Mouse (Mus musculus): ENCODE data around the gene Hist1h2br. TPM values are rescaled to one million over a fixed set of nuclear protein-coding genes. Genes with fewer than 3 reads are reported as not detected.

Hist1h2br gene
- total RNA-seq, 2 experiments from 2014 or later = 215 to 261 TPM

Other genes starting within 250 kb of the Hist1h2br start
- not detected in 2 replicates for gene Olfr1362, start 219.7 kb upstream of the Hist1h2br start, total RNA-seq (2015; ENCODE audit: low replicate concordance)
- not detected in 2 replicates for gene Olfr1362, start 219.7 kb upstream of the Hist1h2br start, total RNA-seq (2017; ENCODE audit: low replicate concordance)
- gene Olfr11, start 191.2 kb upstream of the Hist1h2br start, total RNA-seq (2015; ENCODE audit: low replicate concordance) = not detected in 2 replicates
- gene Olfr11, start 191.2 kb upstream of the Hist1h2br start, total RNA-seq (2017; ENCODE audit: low replicate concordance) = not detected in 2 replicates
- gene Olfr1361, start 170.4 kb upstream of the Hist1h2br start, total RNA-seq (2015; ENCODE audit: low replicate concordance) = not detected in 2 replicates
- not detected in 2 replicates for gene Olfr1361, start 170.4 kb upstream of the Hist1h2br start, total RNA-seq (2017; ENCODE audit: low replicate concordance)
- gene Olfr1360, start 156.3 kb upstream of the Hist1h2br start, total RNA-seq (2015; ENCODE audit: low replicate concordance) = not detected in 2 replicates
- gene Olfr1360, start 156.3 kb upstream of the Hist1h2br start, total RNA-seq (2017; ENCODE audit: low replicate concordance) = not detected in 2 replicates
- not detected in 2 replicates for gene Olfr1359, start 135.6 kb upstream of the Hist1h2br start, total RNA-seq (2015; ENCODE audit: low replicate concordance)
- 0.34 and 0.42 TPM in 2 replicates for gene Olfr1359, start 135.6 kb upstream of the Hist1h2br start, total RNA-seq (2017; ENCODE audit: low replicate concordance)
- 91.5 and 110 TPM in 2 replicates for gene Hist1h2bl, start 117.6 kb upstream of the Hist1h2br start, total RNA-seq (2015; ENCODE audit: low replicate concordance)
- gene Hist1h2bl, start 117.6 kb upstream of the Hist1h2br start, total RNA-seq (2017; ENCODE audit: low replicate concordance) = 213 and 268 TPM in 2 replicates
- gene Hist1h2ai, start 117.3 kb upstream of the Hist1h2br start, total RNA-seq (2015; ENCODE audit: low replicate concordance) = 6.1 TPM in 1 of 2 replicates, not detected in the other
- gene Hist1h2ai, start 117.3 kb upstream of the Hist1h2br start, total RNA-seq (2017; ENCODE audit: low replicate concordance) = 1,027 and 1,342 TPM in 2 replicates
- 16.7 TPM in 1 of 2 replicates, not detected in the other for gene Hist1h3h, start 116.1 kb upstream of the Hist1h2br start, total RNA-seq (2015; ENCODE audit: low replicate concordance)
- 69.1 and 159 TPM in 2 replicates for gene Hist1h3h, start 116.1 kb upstream of the Hist1h2br start, total RNA-seq (2017; ENCODE audit: low replicate concordance)
- gene Hist1h2bm, start 111.7 kb upstream of the Hist1h2br start, total RNA-seq (2015; ENCODE audit: low replicate concordance) = 65.8 and 82.8 TPM in 2 replicates
- 254 and 277 TPM in 2 replicates for gene Hist1h2bm, start 111.7 kb upstream of the Hist1h2br start, total RNA-seq (2017; ENCODE audit: low replicate concordance)
- not detected in 2 replicates for gene Hist1h4j, start 98.7 kb upstream of the Hist1h2br start, total RNA-seq (2015; ENCODE audit: low replicate concordance)
- gene Hist1h4j, start 98.7 kb upstream of the Hist1h2br start, total RNA-seq (2017; ENCODE audit: low replicate concordance) = 148 and 152 TPM in 2 replicates
- 10.4 and 16.9 TPM in 2 replicates for gene Hist1h4k, start 83.2 kb upstream of the Hist1h2br start, total RNA-seq (2015; ENCODE audit: low replicate concordance)
- 714 and 903 TPM in 2 replicates for gene Hist1h4k, start 83.2 kb upstream of the Hist1h2br start, total RNA-seq (2017; ENCODE audit: low replicate concordance)
- gene Hist1h2ak, start 79.9 kb upstream of the Hist1h2br start, total RNA-seq (2015; ENCODE audit: low replicate concordance) = 39.2 and 75.4 TPM in 2 replicates
- 730 and 899 TPM in 2 replicates for gene Hist1h2ak, start 79.9 kb upstream of the Hist1h2br start, total RNA-seq (2017; ENCODE audit: low replicate concordance)
- 229 and 365 TPM in 2 replicates for gene Hist1h2bn, start 79.6 kb upstream of the Hist1h2br start, total RNA-seq (2015; ENCODE audit: low replicate concordance)
- gene Hist1h2bn, start 79.6 kb upstream of the Hist1h2br start, total RNA-seq (2017; ENCODE audit: low replicate concordance) = 952 and 1,236 TPM in 2 replicates
- gene Hist1h1b, start 53.1 kb upstream of the Hist1h2br start, total RNA-seq (2015; ENCODE audit: low replicate concordance) = 491 and 530 TPM in 2 replicates
- gene Hist1h1b, start 53.1 kb upstream of the Hist1h2br start, total RNA-seq (2017; ENCODE audit: low replicate concordance) = 1,333 and 2,653 TPM in 2 replicates
- gene Hist1h3i, start 50.4 kb upstream of the Hist1h2br start, total RNA-seq (2015; ENCODE audit: low replicate concordance) = 143 and 204 TPM in 2 replicates
- gene Hist1h3i, start 50.4 kb upstream of the Hist1h2br start, total RNA-seq (2017; ENCODE audit: low replicate concordance) = 142 and 186 TPM in 2 replicates
- gene Hist1h2an, start 46.5 kb upstream of the Hist1h2br start, total RNA-seq (2015; ENCODE audit: low replicate concordance) = not detected in 2 replicates
- 456 and 497 TPM in 2 replicates for gene Hist1h2an, start 46.5 kb upstream of the Hist1h2br start, total RNA-seq (2017; ENCODE audit: low replicate concordance)
- 4.4 and 5.8 TPM in 2 replicates for gene Hist1h2bp, start 46.3 kb upstream of the Hist1h2br start, total RNA-seq (2015; ENCODE audit: low replicate concordance)
- gene Hist1h2bp, start 46.3 kb upstream of the Hist1h2br start, total RNA-seq (2017; ENCODE audit: low replicate concordance) = 33.7 and 47.3 TPM in 2 replicates
- 197 and 261 TPM in 2 replicates for gene Hist1h2bq, start 23.5 kb upstream of the Hist1h2br start, total RNA-seq (2015; ENCODE audit: low replicate concordance)
- gene Hist1h2bq, start 23.5 kb upstream of the Hist1h2br start, total RNA-seq (2017; ENCODE audit: low replicate concordance) = 24.3 and 156 TPM in 2 replicates
- 63.1 and 86.1 TPM in 2 replicates for gene Hist1h2ao, start 23.3 kb upstream of the Hist1h2br start, total RNA-seq (2015; ENCODE audit: low replicate concordance)
- gene Hist1h2ao, start 23.3 kb upstream of the Hist1h2br start, total RNA-seq (2017; ENCODE audit: low replicate concordance) = 517 TPM in 1 of 2 replicates, not detected in the other
- gene Hist1h4m, start 22.0 kb upstream of the Hist1h2br start, total RNA-seq (2015; ENCODE audit: low replicate concordance) = 71.7 and 77.6 TPM in 2 replicates
- 860 and 1,014 TPM in 2 replicates for gene Hist1h4m, start 22.0 kb upstream of the Hist1h2br start, total RNA-seq (2017; ENCODE audit: low replicate concordance)
- gene Hist1h4n, start 1.5 kb upstream of the Hist1h2br start, total RNA-seq (2015; ENCODE audit: low replicate concordance) = 6.9 and 21.5 TPM in 2 replicates
- 699 and 712 TPM in 2 replicates for gene Hist1h4n, start 1.5 kb upstream of the Hist1h2br start, total RNA-seq (2017; ENCODE audit: low replicate concordance)
- gene Hist1h2ap, start 236 bp upstream of the Hist1h2br start, total RNA-seq (2015; ENCODE audit: low replicate concordance) = 40.2 and 52.7 TPM in 2 replicates
- 924 and 2,814 TPM in 2 replicates for gene Hist1h2ap, start 236 bp upstream of the Hist1h2br start, total RNA-seq (2017; ENCODE audit: low replicate concordance)
- gene Zfp184, start 111.4 kb downstream of the Hist1h2br start, total RNA-seq (2015; ENCODE audit: low replicate concordance) = 0.19 and 2.9 TPM in 2 replicates
- 0.34 and 2.5 TPM in 2 replicates for gene Zfp184, start 111.4 kb downstream of the Hist1h2br start, total RNA-seq (2017; ENCODE audit: low replicate concordance)
- not detected in 2 replicates for gene Pom121l2, start 147.5 kb downstream of the Hist1h2br start, total RNA-seq (2015; ENCODE audit: low replicate concordance)
- not detected in 2 replicates for gene Pom121l2, start 147.5 kb downstream of the Hist1h2br start, total RNA-seq (2017; ENCODE audit: low replicate concordance)
- gene Prss16, start 176.0 kb downstream of the Hist1h2br start, total RNA-seq (2015; ENCODE audit: low replicate concordance) = 2.7 and 6.3 TPM in 2 replicates
- 1.8 and 2.2 TPM in 2 replicates for gene Prss16, start 176.0 kb downstream of the Hist1h2br start, total RNA-seq (2017; ENCODE audit: low replicate concordance)
- gene Hist1h2ah, start 201.8 kb downstream of the Hist1h2br start, total RNA-seq (2015; ENCODE audit: low replicate concordance) = 2.5 TPM in 1 of 2 replicates, not detected in the other
- gene Hist1h2ah, start 201.8 kb downstream of the Hist1h2br start, total RNA-seq (2017; ENCODE audit: low replicate concordance) = 462 and 930 TPM in 2 replicates
- gene Hist1h2bk, start 202.1 kb downstream of the Hist1h2br start, total RNA-seq (2015; ENCODE audit: low replicate concordance) = 14.6 and 64.4 TPM in 2 replicates
- 627 and 660 TPM in 2 replicates for gene Hist1h2bk, start 202.1 kb downstream of the Hist1h2br start, total RNA-seq (2017; ENCODE audit: low replicate concordance)
- 32.4 and 38.2 TPM in 2 replicates for gene Hist1h4i, start 207.6 kb downstream of the Hist1h2br start, total RNA-seq (2015; ENCODE audit: low replicate concordance)
- 129 and 151 TPM in 2 replicates for gene Hist1h4i, start 207.6 kb downstream of the Hist1h2br start, total RNA-seq (2017; ENCODE audit: low replicate concordance)
- gene Hist1h2ag, start 209.2 kb downstream of the Hist1h2br start, total RNA-seq (2015; ENCODE audit: low replicate concordance) = 3.7 and 12.3 TPM in 2 replicates
- gene Hist1h2ag, start 209.2 kb downstream of the Hist1h2br start, total RNA-seq (2017; ENCODE audit: low replicate concordance) = 705 and 715 TPM in 2 replicates
- 17.9 and 23.8 TPM in 2 replicates for gene Hist1h2bj, start 209.5 kb downstream of the Hist1h2br start, total RNA-seq (2015; ENCODE audit: low replicate concordance)
- 272 and 275 TPM in 2 replicates for gene Hist1h2bj, start 209.5 kb downstream of the Hist1h2br start, total RNA-seq (2017; ENCODE audit: low replicate concordance)